Mouse (Mus musculus): Measurements from ENCODE around the gene Hmx3. TPM values are rescaled to one million over a fixed set of nuclear protein-coding genes. Genes with fewer than 3 reads are reported as not detected.
A peak's percentile ranks its signal among the peaks of the same experiment; 100 is the strongest.

The Hmx3 gene
- polyA plus RNA-seq, 1 experiment from 2014 or later, result 1.3 TPM

DNA sequence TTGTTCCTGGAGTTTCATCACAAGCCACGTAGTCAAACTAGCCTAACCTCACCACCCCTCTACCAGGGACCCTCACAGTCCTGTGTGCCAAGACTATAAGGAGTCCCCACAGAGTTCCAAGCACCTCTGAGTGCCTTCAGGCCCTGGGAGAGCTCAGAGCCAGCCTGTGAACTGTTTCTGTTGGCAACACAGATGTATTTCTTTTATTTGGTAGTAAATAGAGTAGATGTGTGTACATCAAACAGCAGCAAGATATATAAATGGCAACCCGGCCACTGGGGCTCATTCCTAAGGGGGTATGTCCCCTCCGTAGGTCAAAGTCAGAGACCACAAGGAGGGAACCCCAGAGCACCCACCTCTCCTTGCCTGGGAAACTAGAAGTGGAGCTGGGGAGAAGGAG is 5.8 kb downstream of the Hmx3 start, which contains the start of gene Hmx2:
Gene Hmx2 (plus strand): TSS at position 301 of the 400 bp plus-strand sequence.
- no peak within 1 kb of the TSS for H3K4me2 ChIP-seq
- no peak for ATAC-seq (ENCODE audit: low FRiP score)
- peaks cover 17% of the 10 kb centered on the region for H3K4me1 ChIP-seq (replicated peaks)
- H3K4me3 ChIP-seq, result no peak within 1 kb of the TSS
- no peaks in the 10 kb centered on the region for H3K9me3 ChIP-seq
- peaks cover 99% of the 10 kb centered on the region for H3K27me3 ChIP-seq
- no peaks in the 10 kb centered on the region for H3K36me3 ChIP-seq
- no peak within 1 kb of the TSS for H3K9ac ChIP-seq
- H3K27ac ChIP-seq, result no peak within 1 kb of the TSS
- 1% methylated on average over 3 of the region's 3 CpGs for WGBS

DNA sequence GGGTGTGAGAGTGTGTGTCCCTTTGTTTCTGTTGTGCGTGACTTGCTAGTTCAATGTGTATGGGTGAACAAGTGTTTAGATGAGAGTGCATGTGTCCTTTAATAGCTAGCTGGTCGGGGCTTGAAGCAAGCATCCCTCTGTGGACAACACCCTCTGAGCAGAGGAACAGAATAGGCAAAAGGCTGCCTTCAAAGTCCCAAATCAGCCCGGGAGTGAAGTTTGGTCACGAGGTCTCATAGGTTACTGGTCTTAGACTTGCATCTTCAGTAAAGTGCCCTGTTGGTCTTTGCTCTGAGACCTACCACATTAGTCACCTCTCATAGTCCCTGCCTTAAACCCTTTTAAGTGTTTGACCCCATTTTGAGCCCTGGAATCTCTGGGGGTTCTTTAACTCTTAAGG is 8.8 kb downstream of the Hmx3 start:
- H3K36me3 ChIP-seq, result no peaks in the 10 kb centered on the region
- H3K9ac ChIP-seq, result no peak overlapping the region
- no peak overlapping the region for H3K27ac ChIP-seq
- peaks cover 98% of the 10 kb centered on the region for H3K27me3 ChIP-seq
- H3K4me2 ChIP-seq, result no peak overlapping the region
- 0% methylated on average over 4 of the region's 4 CpGs for WGBS
- H3K9me3 ChIP-seq, result no peaks in the 10 kb centered on the region
- no peak overlapping the region for H3K4me3 ChIP-seq
- no peak for ATAC-seq (ENCODE audit: low FRiP score)
- H3K4me1 ChIP-seq (replicated peaks), result peaks cover 28% of the 10 kb centered on the region

DNA sequence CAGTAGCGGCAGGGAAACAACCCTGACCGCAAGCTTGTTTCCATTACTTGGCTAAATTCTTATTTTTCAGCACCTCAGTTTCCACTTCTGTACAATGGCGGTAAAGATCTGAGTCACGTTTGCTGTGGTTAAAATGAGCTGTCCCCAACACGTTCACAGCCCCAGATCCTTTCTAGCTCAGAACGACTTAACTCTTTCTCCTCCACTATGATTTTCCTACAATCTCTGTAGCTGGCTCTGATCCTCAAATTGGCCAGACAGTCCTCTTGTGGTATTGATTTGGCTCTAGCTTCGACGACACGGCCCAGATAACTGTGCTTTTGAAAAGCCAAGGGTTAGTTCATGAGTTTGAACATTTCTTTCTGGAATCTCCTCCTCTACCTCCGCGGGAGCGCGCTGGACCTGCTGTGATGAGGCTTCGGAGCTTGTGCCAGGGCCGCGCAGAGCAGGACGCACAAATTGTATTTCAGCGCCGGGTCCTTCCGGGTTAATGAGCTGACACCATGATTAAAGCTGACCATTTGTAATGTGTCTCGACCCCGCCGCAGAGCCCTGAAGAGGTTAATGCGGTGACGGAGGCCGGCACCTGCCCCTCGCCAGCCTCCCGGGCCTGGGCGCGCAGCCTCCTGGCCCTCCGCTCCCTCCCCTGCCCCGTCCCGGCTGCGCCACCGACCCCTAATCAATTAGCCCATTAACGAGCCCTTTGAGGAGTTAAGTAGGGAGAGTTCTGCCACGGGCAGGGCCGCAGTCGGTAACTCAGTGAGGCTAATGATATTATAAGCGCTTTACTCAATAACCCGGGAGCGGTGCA is 9.5 kb downstream of the Hmx3 start:
- under 1% methylated on average over 42 of the region's 42 CpGs for WGBS
- Histone ChIP-seq H3K36me3 (no peaks in the 10 kb centered on the region), H3K27ac (no peak overlapping the region), H3K9ac (no peak overlapping the region), H3K4me3 (no peak overlapping the region), H3K4me2 (no peak overlapping the region), H3K27me3 (peaks cover 98% of the 10 kb centered on the region), H3K9me3 (no peaks in the 10 kb centered on the region), H3K4me1 (replicated peaks) (peaks cover 32% of the 10 kb centered on the region)
- ATAC-seq (ENCODE audit: low FRiP score), result no peak

DNA sequence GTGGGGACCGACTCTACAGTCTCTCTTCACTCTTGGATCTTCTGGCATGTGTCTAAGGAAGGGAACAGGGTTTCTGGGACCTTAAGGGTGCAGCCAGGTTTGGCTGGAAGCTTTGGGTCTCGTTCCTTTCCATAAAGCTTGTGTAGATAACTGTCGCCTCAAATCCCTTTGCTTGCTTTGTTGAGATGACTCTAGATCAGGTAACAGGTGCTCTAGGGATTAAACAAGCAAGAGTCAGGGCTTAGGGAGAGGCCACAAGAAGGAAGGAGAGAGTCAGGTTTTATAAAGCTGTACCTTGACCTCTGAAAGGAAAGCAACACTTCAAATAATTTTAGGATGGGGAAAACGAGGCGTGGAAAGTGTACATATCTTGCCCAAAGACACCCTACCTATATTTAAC is 10.1 kb downstream of the Hmx3 start:
- no peak overlapping the region for H3K4me3 ChIP-seq
- peaks cover 32% of the 10 kb centered on the region for H3K4me1 ChIP-seq (replicated peaks)
- no peak overlapping the region for H3K9ac ChIP-seq
- H3K27ac ChIP-seq, result no peak overlapping the region
- peaks cover 98% of the 10 kb centered on the region for H3K27me3 ChIP-seq
- H3K36me3 ChIP-seq, result no peaks in the 10 kb centered on the region
- H3K9me3 ChIP-seq, result no peaks in the 10 kb centered on the region
- H3K4me2 ChIP-seq, result no peak overlapping the region
- no peak for ATAC-seq (ENCODE audit: low FRiP score)
- WGBS, result 2% methylated on average over 5 of the region's 5 CpGs

DNA sequence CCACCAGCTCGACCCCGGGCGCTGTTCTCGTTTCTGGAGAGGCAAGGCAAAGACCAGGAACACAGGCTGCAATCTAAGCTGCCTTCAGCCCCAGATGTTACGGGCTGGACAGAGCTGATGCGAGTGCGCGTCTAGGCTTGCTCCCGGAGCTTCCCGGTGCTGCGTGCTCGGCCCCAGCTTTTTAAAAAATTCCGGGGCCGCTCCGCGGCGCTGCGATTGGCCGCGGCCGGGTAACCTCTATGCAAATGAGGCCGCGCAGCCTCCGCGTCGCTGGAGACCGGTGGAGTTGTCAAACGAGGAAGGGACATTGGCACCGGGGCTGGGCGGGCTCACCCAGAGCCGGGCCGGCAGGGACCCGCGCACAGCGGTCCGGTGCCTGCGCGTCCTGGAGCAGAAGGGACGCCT is 11.1 kb downstream of the Hmx3 start:
- peak overlapping the region; percentile 32 for H3K4me3 ChIP-seq
- 0 out of 2 replicates have a peak, but pooled peaks have one; percentile 36 for ATAC-seq (ENCODE audit: low FRiP score)

DNA sequence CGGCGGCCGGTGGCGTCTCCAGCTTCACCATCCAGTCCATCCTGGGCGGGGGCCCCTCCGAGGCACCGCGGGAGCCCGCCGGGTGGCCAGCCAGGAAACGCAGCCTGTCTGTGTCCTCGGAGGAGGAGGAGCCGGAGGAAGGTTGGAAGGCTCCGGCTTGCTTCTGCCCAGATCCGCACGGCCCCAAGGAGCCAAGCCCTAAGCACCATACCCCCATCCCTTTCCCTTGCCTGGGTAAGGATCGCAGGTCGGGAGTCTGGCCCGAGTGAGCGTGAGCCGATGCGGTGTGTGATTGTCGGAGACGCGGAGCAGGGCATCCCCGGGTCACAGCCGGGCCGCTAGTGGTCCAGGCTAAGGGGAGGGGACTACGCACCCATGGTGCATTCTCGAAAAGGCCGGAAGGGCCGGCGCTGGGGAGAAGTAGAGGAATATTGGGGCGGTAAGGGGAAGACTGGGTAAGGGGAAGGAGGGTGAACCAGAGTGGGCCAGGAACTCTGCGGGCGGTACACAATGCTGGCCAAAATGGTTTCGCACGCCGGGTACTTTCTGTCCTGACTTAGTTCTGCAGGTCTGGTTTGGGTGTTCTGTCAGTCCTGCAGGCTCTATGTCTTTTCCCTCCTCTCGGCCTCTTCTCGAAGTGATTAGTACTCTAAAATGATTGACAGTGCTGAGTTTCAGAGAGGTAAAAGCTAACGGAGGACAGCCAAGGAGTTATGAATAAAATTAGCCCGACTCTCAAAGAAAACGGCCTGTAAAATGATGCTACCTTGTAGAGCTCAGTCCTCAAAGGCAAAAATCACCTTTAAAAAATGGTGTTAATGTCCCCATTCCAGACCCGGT is 11.9 kb downstream of the Hmx3 start:
- H3K4me1 ChIP-seq (replicated peaks), result peaks cover 32% of the 10 kb centered on the region
- ATAC-seq (ENCODE audit: low FRiP score), result no peak
- H3K36me3 ChIP-seq, result no peaks in the 10 kb centered on the region
- under 1% methylated on average over 45 of the region's 45 CpGs for WGBS
- H3K27me3 ChIP-seq, result peaks cover 98% of the 10 kb centered on the region
- peak overlapping the region; percentile 32 for H3K4me3 ChIP-seq
- peak overlapping the region; percentile 46 for H3K4me2 ChIP-seq
- H3K27ac ChIP-seq, result peak overlapping the region; percentile 61; the same call in 1 of the 2 replicates
- H3K9ac ChIP-seq, result peak overlapping the region; percentile 57
- no peaks in the 10 kb centered on the region for H3K9me3 ChIP-seq

More for the DNA sequence above, 11.1 kb downstream of the Hmx3 start:
- Histone ChIP-seq H3K27ac (peak overlapping the region; percentile 61; the same call in 1 of the 2 replicates), H3K9me3 (no peaks in the 10 kb centered on the region), H3K36me3 (no peaks in the 10 kb centered on the region), H3K27me3 (peaks cover 98% of the 10 kb centered on the region), H3K9ac (peak overlapping the region; percentile 57; the same call in 1 of the 2 replicates), H3K4me2 (peak overlapping the region; percentile 46), H3K4me1 (replicated peaks) (peaks cover 32% of the 10 kb centered on the region)
- WGBS, result 0% methylated on average over 39 of the region's 39 CpGs

DNA sequence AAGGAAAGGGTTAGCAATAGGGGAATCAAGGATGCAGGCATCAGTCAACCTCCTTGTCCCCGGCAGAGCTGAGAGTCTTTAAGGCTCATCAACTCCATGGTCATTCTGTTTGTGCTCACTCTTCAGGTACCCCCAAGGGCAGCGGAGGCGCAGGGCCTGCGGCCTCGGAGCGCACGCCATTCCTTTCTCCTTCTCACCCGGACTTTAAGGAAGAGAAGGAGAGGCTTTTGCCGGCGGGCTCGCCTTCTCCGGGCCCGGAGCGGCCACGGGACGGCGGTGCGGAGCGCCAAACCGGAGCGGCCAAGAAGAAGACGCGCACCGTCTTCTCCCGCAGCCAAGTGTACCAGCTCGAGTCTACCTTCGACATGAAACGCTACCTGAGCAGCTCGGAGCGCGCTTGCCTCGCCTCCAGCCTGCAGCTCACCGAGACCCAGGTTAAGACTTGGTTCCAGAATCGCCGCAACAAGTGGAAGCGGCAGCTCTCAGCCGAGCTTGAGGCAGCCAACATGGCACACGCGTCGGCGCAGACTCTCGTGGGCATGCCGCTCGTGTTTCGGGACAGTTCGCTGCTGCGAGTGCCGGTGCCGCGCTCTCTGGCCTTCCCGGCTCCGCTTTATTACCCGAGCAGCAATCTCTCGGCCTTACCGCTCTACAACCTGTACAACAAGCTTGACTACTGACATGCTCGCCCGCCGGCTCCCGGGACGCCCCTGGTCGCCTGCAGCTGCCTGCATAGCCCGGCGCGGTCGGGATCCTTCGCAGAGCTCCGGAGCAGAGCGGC is 12.8 kb downstream of the Hmx3 start:
- under 1% methylated on average over 68 of the region's 68 CpGs for WGBS
- Histone ChIP-seq H3K4me2 (peak overlapping the region; percentile 36), H3K36me3 (no peaks in the 10 kb centered on the region), H3K9ac (peak overlapping the region; percentile 55), H3K9me3 (no peaks in the 10 kb centered on the region), H3K27me3 (peaks cover 90% of the 10 kb centered on the region), H3K27ac (peak overlapping the region; percentile 58), H3K4me3 (peak overlapping the region; percentile 32), H3K4me1 (replicated peaks) (peaks cover 32% of the 10 kb centered on the region)
- no peak for ATAC-seq (ENCODE audit: low FRiP score)

DNA sequence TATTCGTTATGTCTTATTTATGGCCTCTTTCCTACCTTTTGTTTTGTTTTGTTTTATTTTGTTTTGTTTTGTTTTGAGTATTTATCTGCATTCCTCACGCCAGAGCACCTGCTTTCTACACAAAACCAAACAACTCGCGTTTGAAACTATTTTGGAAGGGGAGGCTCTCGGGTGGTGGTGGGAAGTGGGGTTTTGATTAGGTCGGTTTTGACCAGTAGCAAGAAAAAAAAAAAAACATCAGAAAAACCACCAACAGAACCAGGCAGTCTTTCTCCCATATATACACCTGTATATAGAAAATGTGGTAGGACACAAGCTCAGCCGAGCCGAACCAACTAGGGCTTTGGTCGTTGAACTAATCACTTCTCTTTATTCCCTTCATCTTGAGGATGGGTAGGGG is 13.4 kb downstream of the Hmx3 start:
- Histone ChIP-seq H3K36me3 (no peaks in the 10 kb centered on the region), H3K9ac (no peak overlapping the region), H3K27me3 (peaks cover 83% of the 10 kb centered on the region), H3K4me2 (peak overlapping the region; percentile 36), H3K4me3 (peak overlapping the region; percentile 32), H3K4me1 (replicated peaks) (peaks cover 38% of the 10 kb centered on the region), H3K9me3 (no peaks in the 10 kb centered on the region), H3K27ac (peak overlapping the region; percentile 58; the same call in 1 of the 2 replicates)
- ATAC-seq (ENCODE audit: low FRiP score), result no peak
- under 1% methylated on average over 9 of the region's 9 CpGs for WGBS

DNA sequence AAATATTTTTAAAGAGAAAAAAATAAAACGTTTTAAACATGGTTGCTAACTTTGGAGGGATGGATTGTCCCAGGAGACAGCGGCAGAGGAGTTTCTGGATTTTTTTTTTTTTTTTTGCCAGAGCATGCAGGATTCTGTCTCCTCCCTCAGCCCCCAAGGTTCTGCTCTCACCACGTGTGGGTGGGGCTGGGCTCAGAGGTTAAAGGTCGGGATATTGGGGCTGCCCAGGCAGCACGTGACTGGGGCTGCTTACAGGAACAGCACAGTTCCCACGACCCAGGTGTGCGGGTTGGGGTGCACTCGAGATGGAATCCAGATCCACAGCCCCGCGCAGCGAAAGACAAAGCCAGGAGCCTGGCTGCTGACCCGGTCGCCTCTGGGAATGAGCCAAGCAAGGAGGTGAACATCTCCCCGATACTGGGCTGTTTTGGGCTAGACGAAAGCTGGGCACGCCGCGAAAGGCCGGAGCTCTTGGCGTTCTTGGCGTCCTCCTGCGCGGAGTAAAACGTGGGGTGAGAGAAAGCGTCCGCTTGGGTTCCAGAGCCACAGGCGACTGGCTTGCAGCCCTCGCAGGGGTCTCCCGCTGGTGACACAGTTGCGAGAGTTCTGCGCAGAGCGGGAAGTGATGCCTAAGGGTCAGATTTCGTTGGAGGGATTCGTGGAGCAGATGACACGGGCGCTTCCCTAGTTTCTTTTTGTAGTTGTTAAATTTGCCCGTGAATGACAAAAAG is 14.0 kb downstream of the Hmx3 start:
- no peak overlapping the region for H3K27ac ChIP-seq
- WGBS, result under 1% methylated on average over 37 of the region's 37 CpGs
- H3K9me3 ChIP-seq, result no peaks in the 10 kb centered on the region
- no peak for ATAC-seq (ENCODE audit: low FRiP score)
- peaks cover 77% of the 10 kb centered on the region for H3K27me3 ChIP-seq
- H3K4me3 ChIP-seq, result peak overlapping the region; percentile 26
- peaks cover 42% of the 10 kb centered on the region for H3K4me1 ChIP-seq (replicated peaks)
- H3K9ac ChIP-seq, result no peak overlapping the region
- peak overlapping the region; percentile 32 for H3K4me2 ChIP-seq
- no peaks in the 10 kb centered on the region for H3K36me3 ChIP-seq

DNA sequence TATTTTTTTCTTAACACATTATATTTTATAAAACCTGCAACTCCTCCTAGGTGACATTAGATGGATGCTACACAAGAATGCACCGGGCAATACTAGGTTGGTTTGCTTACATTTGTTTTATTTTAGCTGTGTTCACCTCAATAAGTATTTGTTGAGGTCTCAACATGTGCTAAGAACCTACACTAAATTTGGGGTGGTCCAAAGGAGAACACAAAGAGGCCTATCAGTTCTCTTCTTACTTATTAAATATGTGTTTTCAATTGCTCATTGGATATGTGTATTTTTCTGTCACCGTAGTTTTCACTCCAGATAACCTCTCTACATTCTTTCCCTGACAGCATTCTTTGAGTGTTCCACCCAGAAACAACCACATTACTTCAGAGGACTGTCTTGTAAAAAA is 15.1 kb downstream of the Hmx3 start:
- no peak overlapping the region for H3K9ac ChIP-seq
- peaks cover 47% of the 10 kb centered on the region for H3K4me1 ChIP-seq (replicated peaks)
- H3K9me3 ChIP-seq, result no peaks in the 10 kb centered on the region
- no peak overlapping the region for H3K27ac ChIP-seq
- ATAC-seq (ENCODE audit: low FRiP score), result no peak
- H3K27me3 ChIP-seq, result peaks cover 67% of the 10 kb centered on the region
- H3K4me2 ChIP-seq, result peak overlapping the region; percentile 32; the same call in 1 of the 2 replicates
- peaks cover 6% of the 10 kb centered on the region for H3K36me3 ChIP-seq
- WGBS, result 26% methylated on average over 2 of the region's 2 CpGs
- no peak overlapping the region for H3K4me3 ChIP-seq

DNA sequence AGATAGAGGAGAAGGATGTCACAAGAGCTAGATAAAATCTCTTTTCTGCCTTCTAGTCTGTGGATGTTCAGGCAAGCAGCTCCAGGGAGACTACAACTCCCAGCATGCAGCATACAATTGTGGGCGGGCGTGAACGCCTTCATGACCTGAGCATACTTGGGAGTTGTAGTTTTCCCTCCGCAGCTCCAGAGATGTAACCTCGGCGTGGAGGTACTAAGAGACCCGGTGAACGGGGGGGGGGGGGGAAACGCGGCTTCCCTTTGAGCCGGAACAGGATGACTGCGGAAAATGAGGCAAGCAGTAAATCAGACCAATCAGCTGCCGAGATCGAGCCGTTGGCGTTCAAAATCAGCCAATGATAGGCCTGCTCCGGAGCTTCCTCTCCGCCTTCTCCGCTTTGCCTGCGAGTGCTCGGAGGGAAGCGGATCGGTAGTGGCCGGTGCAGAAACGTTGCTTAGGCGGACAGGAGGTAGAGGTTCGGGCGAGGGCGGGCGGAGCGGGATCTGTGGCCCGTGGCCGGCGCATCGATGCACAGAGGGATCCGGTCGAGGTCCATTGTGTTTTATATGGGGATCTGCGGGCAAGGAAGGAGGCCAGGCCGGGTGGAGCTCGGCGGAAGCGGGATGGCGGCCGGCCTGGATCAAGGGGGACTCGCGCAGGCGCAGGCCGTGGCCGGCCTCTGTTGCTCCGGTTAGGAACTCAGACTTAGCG is 17.5 kb downstream of the Hmx3 start, which contains the start of gene Bub3:
Gene Bub3 (plus strand): TSS at position 237 of the 711 bp plus-strand sequence.
- under 1% methylated on average over 45 of the region's 51 CpGs for WGBS
- Histone ChIP-seq H3K4me1 (replicated peaks) (peaks cover 39% of the 10 kb centered on the region), H3K4me3 (peak within 1 kb of the TSS; percentile 72), H3K9me3 (no peaks in the 10 kb centered on the region), H3K36me3 (peaks cover 27% of the 10 kb centered on the region), H3K27ac (peak within 1 kb of the TSS; percentile 94), H3K27me3 (peaks cover 43% of the 10 kb centered on the region), H3K4me2 (peak within 1 kb of the TSS; percentile 86), H3K9ac (peak within 1 kb of the TSS; percentile 88)
- ATAC-seq (ENCODE audit: low FRiP score), result peak; percentile 94

Measured in hindbrain, embryonic 13.5 days (tissue).